Mouse (Mus musculus): ENCODE data around the gene Csmd2. TPM values are rescaled to one million over a fixed set of nuclear protein-coding genes. Genes with fewer than 3 reads are reported as not detected.

Csmd2 gene
- polyA plus RNA-seq, 1 experiment = 13.4 TPM

DNA sequence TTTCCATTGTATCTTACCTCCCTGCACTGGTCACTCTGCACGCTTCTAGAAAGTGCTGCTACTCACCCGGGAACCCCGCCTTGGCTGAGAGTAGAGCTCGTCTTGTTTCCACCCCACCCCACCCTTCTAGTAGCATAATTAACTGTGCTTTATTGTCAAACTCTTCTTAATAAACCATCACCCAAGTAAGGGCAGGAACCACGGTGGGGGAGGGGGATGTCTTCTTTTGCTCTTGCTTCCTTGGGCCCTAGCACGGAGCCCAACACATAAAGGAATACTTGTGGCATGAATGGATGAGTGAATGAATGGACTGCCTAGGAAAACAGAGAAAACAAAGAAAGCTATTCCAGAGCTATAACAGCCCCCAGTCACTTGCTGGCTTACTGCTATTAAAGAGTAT is 6.5 kb upstream of the Csmd2 start:
- 76% methylated on average over 6 of the region's 6 CpGs for WGBS
- TF ChIP-seq POLR2A (IDR thresholded peaks at IDR 0.05; ENCODE audit: borderline replicate concordance, insufficient read depth, low read length) (no peak), CTCF (IDR thresholded peaks at IDR 0.05; ENCODE audit: borderline replicate concordance, insufficient read depth, low read depth, low read length) (no peak)
- Histone ChIP-seq H3K4me3 (replicated peaks; ENCODE audit: insufficient read depth, low read depth, low read length) (no peak overlapping the region), H3K4me1 (ENCODE audit: control insufficient read depth, insufficient read depth, low read length) (no peaks in the 10 kb centered on the region), H3K27me3 (ENCODE audit: control insufficient read depth, insufficient read depth, low read length) (no peaks in the 10 kb centered on the region), H3K27ac (ENCODE audit: insufficient read depth, low read length) (no peak overlapping the region)
- no peak for DNase-seq

DNA sequence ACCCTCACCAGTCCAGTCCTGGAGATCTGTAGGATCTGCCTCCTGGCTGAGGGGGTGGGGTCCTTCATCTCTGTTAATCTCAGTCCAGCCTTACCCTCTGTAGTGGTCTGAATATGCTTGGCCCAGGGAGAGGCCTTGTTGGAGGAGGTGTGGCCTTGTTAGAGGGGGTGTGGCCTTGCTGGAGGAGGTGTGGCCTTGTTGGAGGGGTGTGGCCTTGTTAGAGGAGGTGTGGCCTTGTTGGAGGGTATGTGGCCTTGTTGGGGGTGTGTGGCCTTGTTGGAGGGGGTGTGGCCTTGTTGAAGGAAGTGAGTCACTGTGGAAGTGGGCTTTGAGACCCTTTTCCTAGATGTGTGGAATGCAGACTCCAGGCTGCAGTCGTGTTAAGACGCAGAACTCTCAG is 3.2 kb upstream of the Csmd2 start:
- no peak for DNase-seq
- H3K4me1 ChIP-seq (ENCODE audit: control insufficient read depth, insufficient read depth, low read length) = peaks cover 4% of the 10 kb centered on the region

DNA sequence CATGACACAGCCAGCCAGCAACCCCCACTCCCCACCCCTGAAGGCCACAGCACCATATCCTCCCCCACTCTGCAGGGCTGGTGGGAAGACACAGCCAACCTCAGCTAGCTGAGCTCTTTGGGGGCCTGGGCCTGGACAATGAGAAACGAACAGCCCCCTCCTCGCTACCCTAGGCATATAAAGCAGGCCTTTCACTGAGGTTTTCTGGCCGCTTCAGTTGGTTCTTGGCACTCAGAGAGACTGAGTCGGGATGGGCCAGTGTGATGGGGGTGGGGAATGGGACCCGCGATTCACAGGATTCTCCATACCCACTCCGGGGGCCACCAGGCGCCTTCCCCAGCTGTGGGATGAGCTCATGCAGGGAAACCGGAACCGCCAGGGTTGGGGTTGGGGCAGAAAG is 1.8 kb upstream of the Csmd2 start:
- H3K4me3 ChIP-seq (replicated peaks; ENCODE audit: insufficient read depth, low read depth, low read length) = no peak overlapping the region
- H3K27ac ChIP-seq (ENCODE audit: insufficient read depth, low read length) = no peak overlapping the region
- 55% methylated on average over 10 of the region's 10 CpGs for WGBS
- no peaks in the 10 kb centered on the region for H3K27me3 ChIP-seq (ENCODE audit: control insufficient read depth, insufficient read depth, low read length)
- TF ChIP-seq CTCF (IDR thresholded peaks at IDR 0.05; ENCODE audit: borderline replicate concordance, insufficient read depth, low read depth, low read length) (no peak), POLR2A (IDR thresholded peaks at IDR 0.05; ENCODE audit: borderline replicate concordance, insufficient read depth, low read length) (no peak)
- H3K4me1 ChIP-seq (ENCODE audit: control insufficient read depth, insufficient read depth, low read length) = peaks cover 7% of the 10 kb centered on the region
- DNase-seq = peak in 1 of 2 experiments; percentile 44

More for the DNA sequence above, 3.2 kb upstream of the Csmd2 start:
- Histone ChIP-seq H3K27ac (ENCODE audit: insufficient read depth, low read length) (no peak overlapping the region), H3K4me3 (replicated peaks; ENCODE audit: insufficient read depth, low read depth, low read length) (no peak overlapping the region), H3K27me3 (ENCODE audit: control insufficient read depth, insufficient read depth, low read length) (no peaks in the 10 kb centered on the region)
- 94% methylated on average over 2 of the region's 2 CpGs for WGBS
- TF ChIP-seq POLR2A (IDR thresholded peaks at IDR 0.05; ENCODE audit: borderline replicate concordance, insufficient read depth, low read length) (no peak), CTCF (IDR thresholded peaks at IDR 0.05; ENCODE audit: borderline replicate concordance, insufficient read depth, low read depth, low read length) (no peak)

DNA sequence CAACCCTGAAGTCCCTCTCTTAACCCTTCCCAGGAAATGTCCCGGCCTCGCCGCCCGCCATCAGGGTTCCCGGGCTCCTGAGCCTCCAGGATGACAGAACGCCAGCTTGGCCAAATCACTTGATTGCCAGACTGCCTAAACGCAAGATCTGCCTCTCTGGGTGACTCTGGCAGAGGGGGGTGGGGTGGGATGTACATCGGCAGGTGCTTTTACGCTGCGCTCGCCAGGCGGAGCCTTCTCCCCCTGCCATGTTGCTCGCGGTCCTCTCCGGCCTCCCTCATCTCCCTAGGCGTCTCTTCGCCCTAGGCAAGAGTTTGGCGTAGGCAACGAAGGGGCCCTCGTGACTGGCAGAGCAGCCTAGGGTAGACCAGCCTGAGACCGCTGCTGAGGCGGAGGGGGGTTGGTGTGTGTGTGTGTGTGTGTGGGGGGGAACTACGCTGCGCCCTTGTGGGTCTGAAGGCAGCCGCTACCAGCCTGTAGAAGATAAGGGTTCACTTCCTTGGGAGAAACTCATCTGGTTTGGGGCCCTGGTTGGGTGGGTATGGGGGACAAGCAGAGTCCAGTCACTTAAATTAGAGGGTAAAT is 1.1 kb upstream of the Csmd2 start:
- peak; percentile 27 to 34 for DNase-seq
- H3K27ac ChIP-seq (ENCODE audit: insufficient read depth, low read length) = no peak overlapping the region
- 34% methylated on average over 25 of the region's 25 CpGs for whole genome bisulfite sequencing

DNA sequence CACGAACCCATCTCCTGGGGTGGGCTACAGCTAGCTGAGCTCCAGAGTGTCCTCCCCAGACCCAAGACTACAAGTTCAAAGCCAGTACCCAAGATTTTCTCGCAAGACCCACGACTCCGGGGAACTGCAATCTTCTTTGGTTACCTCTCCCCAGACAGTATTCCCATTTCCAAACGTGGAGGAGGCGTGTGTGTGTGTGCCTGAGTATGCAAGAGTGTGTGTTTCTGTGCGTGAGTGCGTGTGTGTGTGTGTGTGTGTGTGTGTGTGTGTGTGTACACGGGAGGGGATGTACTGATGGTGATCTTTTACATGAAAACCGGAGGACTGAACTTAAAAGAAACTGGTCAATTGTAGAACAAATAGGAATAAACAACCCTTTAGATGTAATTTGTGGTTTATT is 387 bp upstream of the Csmd2 start:
- peak; percentile 23 to 37 for DNase-seq
- H3K4me3 ChIP-seq (replicated peaks; ENCODE audit: insufficient read depth, low read depth, low read length) = peak overlapping the region; percentile 92
- WGBS = 14% methylated on average over 10 of the region's 10 CpGs
- no peak overlapping the region for H3K27ac ChIP-seq (ENCODE audit: insufficient read depth, low read length)
- H3K4me1 ChIP-seq (ENCODE audit: control insufficient read depth, insufficient read depth, low read length) = peaks cover 7% of the 10 kb centered on the region
- no peak for TF ChIP-seq CTCF (IDR thresholded peaks at IDR 0.05; ENCODE audit: borderline replicate concordance, insufficient read depth, low read depth, low read length)
- no peak for TF ChIP-seq POLR2A (IDR thresholded peaks at IDR 0.05; ENCODE audit: borderline replicate concordance, insufficient read depth, low read length)
- no peaks in the 10 kb centered on the region for H3K27me3 ChIP-seq (ENCODE audit: control insufficient read depth, insufficient read depth, low read length)

More for the DNA sequence above, 1.1 kb upstream of the Csmd2 start:
- Histone ChIP-seq H3K4me3 (replicated peaks; ENCODE audit: insufficient read depth, low read depth, low read length) (no peak overlapping the region), H3K4me1 (ENCODE audit: control insufficient read depth, insufficient read depth, low read length) (peaks cover 7% of the 10 kb centered on the region), H3K27me3 (ENCODE audit: control insufficient read depth, insufficient read depth, low read length) (no peaks in the 10 kb centered on the region)
- TF ChIP-seq POLR2A (IDR thresholded peaks at IDR 0.05; ENCODE audit: borderline replicate concordance, insufficient read depth, low read length) = no peak
- no peak for TF ChIP-seq CTCF (IDR thresholded peaks at IDR 0.05; ENCODE audit: borderline replicate concordance, insufficient read depth, low read depth, low read length)

DNA sequence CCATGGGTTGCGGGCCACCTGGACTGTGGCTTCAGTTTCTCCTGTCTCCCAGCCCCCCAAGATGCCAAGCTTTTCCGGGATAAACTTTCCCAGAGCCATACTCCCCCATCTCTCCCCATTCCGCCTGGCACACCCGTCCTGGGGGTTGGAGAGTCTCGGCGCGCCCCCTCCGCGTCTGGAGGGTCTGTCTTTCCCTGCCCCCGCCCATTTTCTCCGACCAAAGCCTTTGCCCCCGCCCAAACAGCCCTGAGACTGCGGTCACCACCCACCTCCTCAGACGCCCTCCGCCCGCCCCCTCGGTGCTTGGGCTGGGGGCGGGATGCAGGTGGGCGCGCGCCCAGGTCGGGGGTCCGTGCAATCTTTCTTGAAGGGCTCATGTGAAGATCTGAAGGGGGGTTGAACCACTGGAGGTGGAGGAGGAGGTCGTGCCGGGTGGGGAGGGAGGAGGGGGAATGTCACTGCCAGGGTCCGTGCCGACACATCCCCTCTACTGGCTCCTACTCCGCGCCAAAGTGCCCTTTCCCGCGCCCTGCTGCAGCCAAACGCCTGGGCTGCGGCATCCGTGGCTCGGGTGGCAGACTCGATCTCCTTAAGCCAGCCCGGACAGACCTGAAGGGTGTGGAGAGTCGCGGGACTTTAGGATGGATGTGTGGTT is 996 bp downstream of the Csmd2 start:
- Histone ChIP-seq H3K27me3 (ENCODE audit: control insufficient read depth, insufficient read depth, low read length) (no peaks in the 10 kb centered on the region), H3K4me1 (ENCODE audit: control insufficient read depth, insufficient read depth, low read length) (peaks cover 7% of the 10 kb centered on the region), H3K4me3 (replicated peaks; ENCODE audit: insufficient read depth, low read depth, low read length) (peak overlapping the region; percentile 92), H3K27ac (ENCODE audit: insufficient read depth, low read length) (no peak overlapping the region; the same call in 1 of the 2 replicates)
- DNase-seq = peak; percentile 18 to 53
- TF ChIP-seq POLR2A (IDR thresholded peaks at IDR 0.05; ENCODE audit: borderline replicate concordance, insufficient read depth, low read length) (no peak), CTCF (IDR thresholded peaks at IDR 0.05; ENCODE audit: borderline replicate concordance, insufficient read depth, low read depth, low read length) (no peak)
- WGBS = under 1% methylated on average over 39 of the region's 39 CpGs

DNA sequence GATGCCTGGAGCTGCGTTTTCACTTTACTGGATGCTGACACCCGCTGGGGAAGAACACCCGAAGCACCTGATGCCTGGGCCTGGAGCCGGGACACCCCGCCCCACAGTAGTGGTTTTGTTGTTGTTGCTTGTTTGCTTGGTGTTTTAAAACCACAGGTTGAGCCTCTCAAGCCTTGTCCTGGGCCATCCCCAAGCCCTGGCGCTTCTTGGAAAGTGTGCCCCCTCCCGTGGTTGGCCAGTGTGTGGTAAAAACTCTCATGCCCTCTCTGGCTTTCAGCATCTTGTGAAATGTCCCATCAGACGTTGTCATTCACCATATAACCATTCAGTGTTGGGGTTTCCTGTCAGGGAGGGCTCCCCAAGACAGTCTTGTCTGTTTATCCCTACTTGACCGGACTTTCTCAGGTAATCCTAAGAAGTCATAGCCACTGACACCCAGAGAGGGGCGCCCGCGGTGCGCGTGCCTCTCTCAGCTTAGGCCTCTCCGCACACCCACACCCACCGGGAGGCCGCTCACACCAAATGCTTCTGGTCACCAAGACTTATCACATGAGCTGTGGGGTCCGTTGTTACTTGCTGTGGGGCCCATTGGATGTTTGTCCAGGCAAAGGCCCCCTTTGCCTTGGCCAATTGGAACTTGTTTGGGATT is 1.8 kb downstream of the Csmd2 start:
- TF ChIP-seq POLR2A (IDR thresholded peaks at IDR 0.05; ENCODE audit: borderline replicate concordance, insufficient read depth, low read length) (no peak), CTCF (IDR thresholded peaks at IDR 0.05; ENCODE audit: borderline replicate concordance, insufficient read depth, low read depth, low read length) (peak; percentile 76)
- no peak overlapping the region for H3K27ac ChIP-seq (ENCODE audit: insufficient read depth, low read length)
- no peaks in the 10 kb centered on the region for H3K27me3 ChIP-seq (ENCODE audit: control insufficient read depth, insufficient read depth, low read length)
- DNase-seq = peak; percentile 75 to 78
- peak overlapping the region; percentile 92 for H3K4me3 ChIP-seq (replicated peaks; ENCODE audit: insufficient read depth, low read depth, low read length)
- peaks cover 7% of the 10 kb centered on the region for H3K4me1 ChIP-seq (ENCODE audit: control insufficient read depth, insufficient read depth, low read length)
- 14% methylated on average over 18 of the region's 18 CpGs for WGBS
